Mouse (Mus musculus) stomach, embryonic 14.5 days (tissue): ENCODE measurements around the gene Napepld. TPM values are rescaled to one million over a fixed set of nuclear protein-coding genes. Genes with fewer than 3 reads are reported as not detected.

Experiments
- ATAC-seq: fragments of 200-750 bp; cut with Nextera tagmentation; 2 replicates; pipeline ENCODE4 v1.8.0; 2017; ENCODE audit warnings: low read depth, moderate TSS enrichment; ENCODE audit not compliant: insufficient number of reproducible peaks, insufficient read depth, low FRiP score
- H3K27ac ChIP-seq: fragments of 300-500 bp; sonication (generic); 2 replicates; pipeline ENCODE4 v1.5.1; 2014; ENCODE audit warnings: mild to moderate bottlenecking, low read length, moderate library complexity, mixed read lengths
- H3K27me3 ChIP-seq: fragments of 300-500 bp; sonication (generic); 2 replicates; pipeline ENCODE4 v1.6.1; 2014; ENCODE audit warnings: low read length, control low read depth, mixed read lengths; ENCODE audit not compliant: control insufficient read depth, insufficient read depth
- H3K36me3 ChIP-seq: fragments of 300-500 bp; sonication (generic); 2 replicates; pipeline ENCODE4 v1.6.1; 2014; ENCODE audit warnings: mild to moderate bottlenecking, control low read depth, low read length, moderate library complexity, mixed read lengths; ENCODE audit not compliant: control insufficient read depth, insufficient read depth
- H3K4me1 ChIP-seq: fragments of 300-500 bp; sonication (generic); 2 replicates; pipeline ENCODE4 v1.6.1; 2014; ENCODE audit warnings: low read length, control low read depth, mixed read lengths; ENCODE audit not compliant: control insufficient read depth, insufficient read depth
- H3K4me2 ChIP-seq: fragments of 300-500 bp; sonication (generic); replicated peaks from 2 replicates; pipeline ENCODE4 v1.6.1; 2014; ENCODE audit warnings: low read depth, low read length, control low read depth
- H3K4me3 ChIP-seq: fragments of 300-500 bp; sonication (generic); 2 replicates; pipeline ENCODE4 v1.5.1; 2014; ENCODE audit warnings: low read depth, low read length, control low read depth
- H3K9ac ChIP-seq: fragments of 300-500 bp; sonication (generic); replicated peaks from 2 replicates; pipeline ENCODE4 v1.6.1; 2014; ENCODE audit warnings: low read depth, mild to moderate bottlenecking, control low read depth, low read length, moderate library complexity, mixed read lengths
- H3K9me3 ChIP-seq: fragments of 300-500 bp; sonication (generic); 2 replicates; pipeline ENCODE4 v1.6.1; 2016; ENCODE audit warnings: low read depth, low read length, control low read depth; ENCODE audit not compliant: control insufficient read depth
- WGBS: fragments of 180-500 bp; shearing (Covaris S2); extraction: QIAGEN DNeasy Blood & Tissue Kit; methylation state at CpG from one replicate; pipeline ENCODE4 v1.1.7; 2014; 5-methylcytosine and 5-hydroxymethylcytosine counted together
- polyA plus RNA-seq: library from polyadenylated mRNA; unstranded; fragments of >200 nt; fragmentation: Nextera tagmentation; extraction: Ambion mirVana; gene quantifications from 2 replicates; pipeline ENCODE4 v1.2.1, GENCODE M21; 2014

Gene Napepld
- polyA plus RNA-seq = 3.4 and 3.7 TPM in 2 replicates

GRCm38 (mm10) chr5:21701351-21702008 is at the start of gene Napepld:
Gene Napepld (minus strand): TSS chr5:21701396.
- Histone ChIP-seq H3K36me3 (no peaks in the 10 kb centered on the region), H3K9me3 (no peaks in the 10 kb centered on the region), H3K27me3 (no peaks in the 10 kb centered on the region), H3K27ac (peak within 1 kb of the TSS; percentile 90), H3K9ac (peak within 1 kb of the TSS; percentile 71), H3K4me2 (peak within 1 kb of the TSS; percentile 61), H3K4me3 (peak within 1 kb of the TSS; percentile 63), H3K4me1 (no peaks in the 10 kb centered on the region)
- ATAC-seq = peak; percentile 99
- under 1% methylated on average over 58 of the region's 59 CpGs for WGBS

GRCm38 (mm10) chr5:21745966-21746365 is 44.8 kb upstream of the Napepld start:
- 93% methylated on average over 5 of the region's 8 CpGs for WGBS
- H3K36me3 ChIP-seq = peaks cover 76% of the 10 kb centered on the region

GRCm38 (mm10) chr5:21744651-21745050 is 43.5 kb upstream of the Napepld start:
- Histone ChIP-seq H3K27ac (no peak overlapping the region), H3K4me1 (no peaks in the 10 kb centered on the region), H3K9me3 (no peaks in the 10 kb centered on the region), H3K27me3 (no peaks in the 10 kb centered on the region), H3K9ac (no peak overlapping the region), H3K36me3 (peaks cover 85% of the 10 kb centered on the region), H3K4me2 (no peak overlapping the region), H3K4me3 (no peak overlapping the region)
- no peak for ATAC-seq

More at GRCm38 (mm10) chr5:21745966-21746365, 44.8 kb upstream of the Napepld start:
- no peaks in the 10 kb centered on the region for H3K27me3 ChIP-seq
- H3K9ac ChIP-seq = no peak overlapping the region
- H3K4me3 ChIP-seq = no peak overlapping the region
- H3K4me1 ChIP-seq = no peaks in the 10 kb centered on the region
- H3K9me3 ChIP-seq = no peaks in the 10 kb centered on the region
- no peak for ATAC-seq
- no peak overlapping the region for H3K4me2 ChIP-seq
- no peak overlapping the region for H3K27ac ChIP-seq

- peaks cover 82% of the 10 kb centered on the region for H3K36me3 ChIP-seq
- no peak overlapping the region for H3K4me3 ChIP-seq
- no peak for ATAC-seq
- no peaks in the 10 kb centered on the region for H3K4me1 ChIP-seq
- WGBS = 97% methylated on average over 10 of the region's 10 CpGs
- H3K27ac ChIP-seq = no peak overlapping the region
- H3K9me3 ChIP-seq = no peaks in the 10 kb centered on the region
- H3K4me2 ChIP-seq = no peak overlapping the region
- no peak overlapping the region for H3K9ac ChIP-seq
- no peaks in the 10 kb centered on the region for H3K27me3 ChIP-seq
Measured at GRCm38 (mm10) chr5:21743606-21744005, 42.4 kb upstream of the Napepld start.

- Histone ChIP-seq H3K27me3 (no peaks in the 10 kb centered on the region), H3K27ac (no peak overlapping the region), H3K4me2 (no peak overlapping the region), H3K9me3 (no peaks in the 10 kb centered on the region), H3K36me3 (peaks cover 50% of the 10 kb centered on the region), H3K9ac (no peak overlapping the region), H3K4me1 (peaks cover 9% of the 10 kb centered on the region), H3K4me3 (no peak overlapping the region)
- no peak for ATAC-seq
- 90% methylated on average over 13 of the region's 13 CpGs for WGBS
Measured at GRCm38 (mm10) chr5:21739881-21740280, 38.7 kb upstream of the Napepld start.

- Histone ChIP-seq H3K9ac (no peak overlapping the region), H3K4me1 (peaks cover 9% of the 10 kb centered on the region), H3K27me3 (no peaks in the 10 kb centered on the region), H3K36me3 (peaks cover 42% of the 10 kb centered on the region), H3K27ac (no peak overlapping the region), H3K4me3 (no peak overlapping the region), H3K9me3 (no peaks in the 10 kb centered on the region), H3K4me2 (no peak overlapping the region)
- WGBS = 91% methylated on average over 10 of the region's 11 CpGs
- ATAC-seq = no peak
Measured at GRCm38 (mm10) chr5:21739120-21739519, 37.9 kb upstream of the Napepld start.

GRCm38 (mm10) chr5:21737620-21738019 is 36.4 kb upstream of the Napepld start:
- Histone ChIP-seq H3K9ac (peak overlapping the region; percentile 89), H3K27me3 (no peaks in the 10 kb centered on the region), H3K27ac (no peak overlapping the region; the same call in 1 of the 2 replicates), H3K36me3 (peaks cover 28% of the 10 kb centered on the region), H3K4me3 (peak overlapping the region; percentile 92), H3K4me2 (peak overlapping the region; percentile 75), H3K9me3 (no peaks in the 10 kb centered on the region), H3K4me1 (peaks cover 9% of the 10 kb centered on the region)
- no peak for ATAC-seq
- WGBS = 19% methylated on average over 10 of the region's 10 CpGs

- under 1% methylated on average over 42 of the region's 42 CpGs for WGBS
- Histone ChIP-seq H3K27ac (peak within 1 kb of the TSS; percentile 72), H3K4me2 (peak within 1 kb of the TSS; percentile 75), H3K4me1 (peaks cover 9% of the 10 kb centered on the region), H3K9me3 (no peaks in the 10 kb centered on the region), H3K27me3 (no peaks in the 10 kb centered on the region), H3K9ac (peak within 1 kb of the TSS; percentile 89), H3K36me3 (peaks cover 25% of the 10 kb centered on the region), H3K4me3 (peak within 1 kb of the TSS; percentile 92)
- ATAC-seq = peak; percentile 90
Measured at GRCm38 (mm10) chr5:21736956-21737585, 35.9 kb upstream of the Napepld start, which contains the start of gene Pmpcb. Gene Pmpcb (plus strand): TSS chr5:21737141.
